Mouse (Mus musculus): ENCODE results near the gene Fam83f. TPM values are rescaled to one million over a fixed set of nuclear protein-coding genes. Genes with fewer than 3 reads are reported as not detected.
"Not testable (repeated sequence)": the region's sequence is repeated elsewhere in the genome, so short reads cannot be mapped to it uniquely, and the experiment has no call there.

Fam83f gene
- polyA plus RNA-seq, 1 experiment: 1.1 TPM

DNA sequence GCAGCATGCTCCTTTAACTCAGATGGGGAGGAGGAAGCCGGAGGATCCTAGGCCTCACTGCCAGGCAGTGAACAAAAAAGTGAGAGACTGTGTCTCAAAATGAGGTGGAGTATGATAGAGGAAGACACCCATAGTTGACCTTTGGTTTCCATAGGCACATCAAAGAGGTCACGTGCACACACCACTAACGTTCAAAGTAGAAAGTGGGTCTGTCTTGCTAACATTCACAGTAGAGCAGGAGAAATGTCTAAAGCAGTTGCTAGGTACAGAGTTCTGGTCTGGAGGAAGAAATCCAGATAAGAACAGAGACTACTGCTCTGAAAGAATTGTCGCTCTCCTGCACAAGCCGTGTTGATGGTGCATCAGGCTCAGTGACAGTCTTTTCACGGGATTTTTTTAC lies 50.2 kb downstream of the Fam83f start:
- Histone ChIP-seq H3K27me3 (ENCODE audit: control insufficient read depth, insufficient read depth, low read length) (no peaks in the 10 kb centered on the region), H3K4me3 (ENCODE audit: extremely low read depth, insufficient read depth, insufficient read length) (no peak overlapping the region), H3K4me1 (ENCODE audit: control insufficient read depth, insufficient read depth, insufficient read length) (peaks cover 10% of the 10 kb centered on the region; the same call in 1 of the 2 replicates), H3K36me3 (ENCODE audit: control insufficient read depth, insufficient read depth, low read length) (no peaks in the 10 kb centered on the region; the same call in 1 of the 2 replicates), H3K27ac (ENCODE audit: insufficient read depth, low read length) (no peak overlapping the region)
- no peak for DNase-seq (ENCODE audit: low read depth in 1 of 2, low spot score in 2 of 2)
- 74% methylated on average over 6 of the region's 6 CpGs for WGBS
- TF ChIP-seq CTCF (IDR thresholded peaks at IDR 0.05; ENCODE audit: extremely low read depth, insufficient read depth, insufficient read length, insufficient replicate concordance) (no peak), POLR2A (IDR thresholded peaks at IDR 0.05; ENCODE audit: low read depth, low read length) (no peak)

DNA sequence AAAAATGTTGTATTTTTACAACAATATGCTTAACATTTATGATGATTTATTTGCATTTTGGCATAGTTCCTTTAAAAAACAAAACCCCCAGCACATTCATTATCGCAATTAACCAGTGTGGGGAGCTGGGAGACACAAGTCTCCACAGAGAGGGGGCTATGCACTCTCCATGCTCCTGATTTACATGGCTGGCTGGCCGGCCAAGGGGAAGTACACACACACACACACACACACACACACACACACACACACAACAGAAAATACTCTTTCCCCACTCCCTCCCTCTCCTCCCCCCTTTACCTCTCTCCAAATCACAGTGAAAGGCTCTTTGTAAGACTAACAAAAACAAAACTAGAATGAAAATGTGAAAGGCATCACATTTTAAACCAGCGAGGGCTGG lies 50.7 kb downstream of the Fam83f start:
- Histone ChIP-seq H3K27me3 (ENCODE audit: control insufficient read depth, insufficient read depth, low read length) (no peaks in the 10 kb centered on the region), H3K36me3 (ENCODE audit: control insufficient read depth, insufficient read depth, low read length) (no peaks in the 10 kb centered on the region; the same call in 1 of the 2 replicates), H3K4me3 (ENCODE audit: extremely low read depth, insufficient read depth, insufficient read length) (no peak overlapping the region), H3K27ac (ENCODE audit: insufficient read depth, low read length) (no peak overlapping the region), H3K4me1 (ENCODE audit: control insufficient read depth, insufficient read depth, insufficient read length) (peaks cover 10% of the 10 kb centered on the region; the same call in 1 of the 2 replicates)
- 61% methylated on average over 3 of the region's 3 CpGs for WGBS
- TF ChIP-seq POLR2A (IDR thresholded peaks at IDR 0.05; ENCODE audit: low read depth, low read length) (no peak), CTCF (IDR thresholded peaks at IDR 0.05; ENCODE audit: extremely low read depth, insufficient read depth, insufficient read length, insufficient replicate concordance) (no peak)
- DNase-seq (ENCODE audit: low read depth in 1 of 2, low spot score in 2 of 2): no peak

DNA sequence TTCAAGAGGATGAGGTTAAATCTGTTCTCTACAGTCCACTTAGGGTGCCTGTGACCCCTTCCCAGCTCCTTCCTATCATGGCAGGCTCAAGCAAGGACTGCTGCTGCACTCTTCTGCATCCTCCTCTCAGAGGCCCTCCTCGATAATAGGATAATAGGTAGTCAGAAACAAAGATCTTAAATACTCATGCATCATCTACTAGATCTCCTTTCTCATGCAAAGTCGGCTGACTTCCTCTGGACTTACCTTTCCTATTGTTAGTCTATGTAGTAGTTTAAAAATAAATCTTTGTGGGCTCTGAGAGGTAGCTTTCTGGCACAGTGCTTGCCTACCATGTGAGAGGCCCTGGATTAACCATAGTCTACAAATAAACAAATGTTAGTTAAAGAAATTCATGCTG lies 57.8 kb downstream of the Fam83f start:
- 49% methylated on average over 2 of the region's 2 CpGs for WGBS
- Histone ChIP-seq H3K27me3 (ENCODE audit: control insufficient read depth, insufficient read depth, low read length) (no peaks in the 10 kb centered on the region), H3K4me3 (ENCODE audit: extremely low read depth, insufficient read depth, insufficient read length) (no peak overlapping the region), H3K27ac (ENCODE audit: insufficient read depth, low read length) (no peak overlapping the region), H3K4me1 (ENCODE audit: control insufficient read depth, insufficient read depth, insufficient read length) (peaks cover 10% of the 10 kb centered on the region; the same call in 1 of the 2 replicates), H3K36me3 (ENCODE audit: control insufficient read depth, insufficient read depth, low read length) (no peaks in the 10 kb centered on the region)
- no peak for DNase-seq (ENCODE audit: low read depth in 1 of 2, low spot score in 2 of 2)
- TF ChIP-seq POLR2A (IDR thresholded peaks at IDR 0.05; ENCODE audit: low read depth, low read length) (no peak), CTCF (IDR thresholded peaks at IDR 0.05; ENCODE audit: extremely low read depth, insufficient read depth, insufficient read length, insufficient replicate concordance) (no peak)

DNA sequence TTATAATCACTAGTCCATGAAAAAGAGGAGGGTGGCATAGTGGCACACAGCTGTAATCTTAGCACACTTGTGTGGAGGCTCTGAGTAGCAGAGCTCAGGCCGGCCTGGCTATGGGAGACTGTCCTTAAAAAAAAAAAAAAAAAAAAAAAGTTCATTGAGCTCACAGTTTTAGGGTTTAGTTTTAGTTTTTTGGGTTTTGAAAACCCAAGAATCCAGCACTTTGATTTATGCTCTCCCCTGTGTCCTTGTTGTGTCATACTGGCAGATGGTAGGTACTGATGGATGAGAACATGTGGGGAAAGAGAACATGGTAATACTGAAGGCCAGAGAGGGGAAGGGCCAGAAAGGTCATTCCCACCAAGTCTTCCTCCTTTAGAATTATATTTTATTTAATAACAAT lies 59.4 kb downstream of the Fam83f start:
- no peak for DNase-seq (ENCODE audit: low read depth in 1 of 2, low spot score in 2 of 2)
- Histone ChIP-seq H3K27me3 (ENCODE audit: control insufficient read depth, insufficient read depth, low read length) (no peaks in the 10 kb centered on the region), H3K27ac (ENCODE audit: insufficient read depth, low read length) (no peak overlapping the region), H3K36me3 (ENCODE audit: control insufficient read depth, insufficient read depth, low read length) (no peaks in the 10 kb centered on the region), H3K4me1 (ENCODE audit: control insufficient read depth, insufficient read depth, insufficient read length) (peaks cover 10% of the 10 kb centered on the region; the same call in 1 of the 2 replicates), H3K4me3 (ENCODE audit: extremely low read depth, insufficient read depth, insufficient read length) (no peak overlapping the region)
- no peak for TF ChIP-seq POLR2A (IDR thresholded peaks at IDR 0.05; ENCODE audit: low read depth, low read length)
- no peak for TF ChIP-seq CTCF (IDR thresholded peaks at IDR 0.05; ENCODE audit: extremely low read depth, insufficient read depth, insufficient read length, insufficient replicate concordance)
- 89% methylated on average over 1 of the region's 1 CpGs for WGBS

DNA sequence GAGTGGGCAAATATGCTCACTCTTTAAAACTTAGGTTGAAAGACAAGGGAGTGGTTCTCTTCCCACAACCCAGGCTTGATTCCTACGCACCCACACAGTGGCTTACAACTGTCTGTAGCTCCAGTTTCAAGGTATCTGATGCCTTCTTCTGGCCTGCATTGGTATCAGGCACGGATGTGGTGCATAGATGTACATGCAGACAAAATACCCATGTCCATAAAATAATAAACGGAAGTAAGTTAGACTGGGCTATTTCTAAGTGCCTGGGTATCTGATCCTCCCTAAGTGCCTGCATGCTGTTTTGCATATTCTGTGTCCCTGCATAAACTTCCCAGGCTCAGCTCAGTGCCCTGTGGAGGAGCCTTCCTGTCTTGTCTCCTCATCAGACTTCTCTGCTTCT lies 59.9 kb downstream of the Fam83f start:
- H3K27me3 ChIP-seq (ENCODE audit: control insufficient read depth, insufficient read depth, low read length): no peaks in the 10 kb centered on the region
- H3K4me3 ChIP-seq (ENCODE audit: extremely low read depth, insufficient read depth, insufficient read length): no peak overlapping the region
- WGBS: 85% methylated on average over 3 of the region's 3 CpGs
- TF ChIP-seq POLR2A (IDR thresholded peaks at IDR 0.05; ENCODE audit: low read depth, low read length) (no peak), CTCF (IDR thresholded peaks at IDR 0.05; ENCODE audit: extremely low read depth, insufficient read depth, insufficient read length, insufficient replicate concordance) (no peak)
- peaks cover 10% of the 10 kb centered on the region; the same call in 1 of the 2 replicates for H3K4me1 ChIP-seq (ENCODE audit: control insufficient read depth, insufficient read depth, insufficient read length)
- no peak for DNase-seq (ENCODE audit: low read depth in 1 of 2, low spot score in 2 of 2)
- H3K36me3 ChIP-seq (ENCODE audit: control insufficient read depth, insufficient read depth, low read length): no peaks in the 10 kb centered on the region
- H3K27ac ChIP-seq (ENCODE audit: insufficient read depth, low read length): no peak overlapping the region

DNA sequence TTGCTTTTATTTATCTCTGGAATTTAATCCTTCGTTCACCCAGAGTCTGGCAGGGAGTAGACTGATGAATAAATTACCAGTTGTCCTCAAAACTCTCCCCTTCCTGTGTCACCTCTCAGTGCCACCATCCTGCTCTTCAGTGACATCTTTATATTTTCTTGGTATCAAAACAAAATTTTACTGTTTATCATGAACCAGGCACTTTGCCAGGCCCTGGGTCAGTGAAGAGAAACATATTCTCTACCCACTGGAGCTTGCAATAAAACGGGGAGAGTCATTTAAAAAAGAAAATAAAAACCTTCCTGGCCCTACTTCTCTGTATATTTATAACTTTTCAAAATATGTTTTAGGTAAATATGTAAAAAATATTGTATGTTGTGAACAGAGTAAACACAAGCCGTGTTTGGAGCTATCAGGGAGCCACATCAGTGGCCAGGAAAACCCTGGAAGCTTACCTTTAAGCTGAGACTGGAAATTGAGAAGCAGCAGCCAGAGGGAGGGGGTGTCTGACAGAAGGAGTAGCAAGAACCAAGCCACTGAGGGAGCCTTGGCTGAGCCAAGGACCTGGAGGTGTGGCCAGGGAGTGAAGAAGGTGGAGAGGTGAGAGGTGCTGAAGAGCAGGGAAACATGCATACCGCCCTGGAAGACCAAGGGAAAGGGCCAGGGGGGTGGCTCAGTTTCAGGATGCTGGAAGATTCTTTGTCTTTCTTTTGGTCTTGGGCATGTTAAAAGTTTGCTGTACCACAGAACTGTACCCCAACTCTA lies 60.8 kb downstream of the Fam83f start:
- Histone ChIP-seq H3K36me3 (ENCODE audit: control insufficient read depth, insufficient read depth, low read length) (no peaks in the 10 kb centered on the region), H3K27me3 (ENCODE audit: control insufficient read depth, insufficient read depth, low read length) (no peaks in the 10 kb centered on the region), H3K27ac (ENCODE audit: insufficient read depth, low read length) (no peak overlapping the region), H3K4me1 (ENCODE audit: control insufficient read depth, insufficient read depth, insufficient read length) (peaks cover 7% of the 10 kb centered on the region; the same call in 1 of the 2 replicates), H3K4me3 (ENCODE audit: extremely low read depth, insufficient read depth, insufficient read length) (no peak overlapping the region)
- WGBS: 77% methylated on average over 4 of the region's 4 CpGs
- TF ChIP-seq CTCF (IDR thresholded peaks at IDR 0.05; ENCODE audit: extremely low read depth, insufficient read depth, insufficient read length, insufficient replicate concordance) (no peak), POLR2A (IDR thresholded peaks at IDR 0.05; ENCODE audit: low read depth, low read length) (no peak)
- no peak for DNase-seq (ENCODE audit: low read depth in 1 of 2, low spot score in 2 of 2)

DNA sequence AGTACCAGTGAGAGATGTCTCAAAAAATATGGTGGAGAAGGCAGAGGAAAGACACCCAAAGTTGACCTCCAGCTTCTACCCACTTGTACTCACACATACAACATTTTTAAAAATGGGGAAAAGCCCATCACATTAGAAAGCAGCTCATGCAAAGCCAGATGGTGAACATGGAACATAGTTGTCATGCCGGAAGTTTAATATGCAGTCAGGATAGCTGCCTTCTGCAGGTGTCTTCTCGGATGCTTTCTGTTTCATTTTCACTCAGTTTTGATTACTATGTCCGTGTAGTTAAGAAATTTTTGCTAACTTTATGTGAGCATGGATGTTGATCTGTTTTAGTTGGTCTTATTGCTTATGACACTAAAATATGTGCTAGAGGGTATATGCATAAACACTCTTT lies 63.7 kb downstream of the Fam83f start:
- TF ChIP-seq POLR2A (IDR thresholded peaks at IDR 0.05; ENCODE audit: low read depth, low read length) (no peak), CTCF (IDR thresholded peaks at IDR 0.05; ENCODE audit: extremely low read depth, insufficient read depth, insufficient read length, insufficient replicate concordance) (no peak)
- no peak overlapping the region for H3K4me3 ChIP-seq (ENCODE audit: extremely low read depth, insufficient read depth, insufficient read length)
- H3K4me1 ChIP-seq (ENCODE audit: control insufficient read depth, insufficient read depth, insufficient read length): peaks cover 8% of the 10 kb centered on the region; the same call in 1 of the 2 replicates
- H3K36me3 ChIP-seq (ENCODE audit: control insufficient read depth, insufficient read depth, low read length): no peaks in the 10 kb centered on the region
- H3K27ac ChIP-seq (ENCODE audit: insufficient read depth, low read length): peak overlapping the region; percentile 60
- WGBS: 38% methylated on average over 3 of the region's 3 CpGs
- DNase-seq (ENCODE audit: low read depth in 1 of 2, low spot score in 2 of 2): no peak
- no peaks in the 10 kb centered on the region for H3K27me3 ChIP-seq (ENCODE audit: control insufficient read depth, insufficient read depth, low read length)

DNA sequence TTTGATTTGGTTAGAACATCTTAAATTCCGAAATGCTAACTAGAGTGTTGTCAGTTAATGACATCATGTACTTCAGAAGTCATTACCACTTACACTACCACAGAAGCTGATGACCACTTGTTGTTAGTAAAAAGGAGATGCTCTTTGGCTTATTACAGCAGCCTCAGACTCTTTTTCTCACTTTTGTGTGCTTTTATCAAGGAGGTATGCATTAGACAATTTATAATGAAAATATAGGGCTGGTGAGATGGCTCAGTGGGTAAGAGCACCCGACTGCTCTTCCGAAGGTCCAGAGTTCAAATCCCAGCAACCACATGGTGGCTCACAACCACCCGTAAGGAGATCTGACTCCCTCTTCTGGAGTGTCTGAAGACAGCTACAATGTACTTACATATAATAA lies 64.1 kb downstream of the Fam83f start:
- not testable (repeated sequence) for H3K27me3 ChIP-seq (ENCODE audit: control insufficient read depth, insufficient read depth, low read length); DNase-seq (ENCODE audit: low read depth in 1 of 2, low spot score in 2 of 2); H3K27ac ChIP-seq (ENCODE audit: insufficient read depth, low read length); H3K4me1 ChIP-seq (ENCODE audit: control insufficient read depth, insufficient read depth, insufficient read length); H3K36me3 ChIP-seq (ENCODE audit: control insufficient read depth, insufficient read depth, low read length); H3K4me3 ChIP-seq (ENCODE audit: extremely low read depth, insufficient read depth, insufficient read length)
- WGBS: 93% methylated on average over 4 of the region's 4 CpGs
